Mouse (Mus musculus) MEL (cell line): Measurements from ENCODE around the gene Zfc3h1. TPM values are rescaled to one million over a fixed set of nuclear protein-coding genes. Genes with fewer than 3 reads are reported as not detected.

Source experiments
- DNase-seq: peaks from one replicate; pipeline ENCODE4 v3.0.0; 2011; ENCODE audit warnings: low read depth, low spot score
- H3K27ac ChIP-seq: 2 replicates; pipeline ENCODE4 v1.5.1; 2012; ENCODE audit warnings: low read depth, mild to moderate bottlenecking, control low read depth, low read length, moderate library complexity; ENCODE audit not compliant: control insufficient read depth
- H3K27me3 ChIP-seq, 2 experiments: fragments of 150-350 bp in 1 of 2; sonication (generic) in 1 of 2; 2 replicates each; pipeline ENCODE4 v1.6.1; 2012; ENCODE audit warnings: low read length in 2 of 2, mild to moderate bottlenecking in 2 of 2, improper control_type of control experiment in 1 of 2, moderate library complexity in 1 of 2; ENCODE audit not compliant: insufficient read depth in 2 of 2, control insufficient read depth in 1 of 2
- H3K36me3 ChIP-seq, 2 experiments: 2 replicates each; pipeline ENCODE4 v1.6.1; 2012 to 2014; ENCODE audit warnings: low read length in 2 of 2, improper control_type of control experiment in 1 of 2, inconsistent platforms in 1 of 2, mild to moderate bottlenecking in 1 of 2; ENCODE audit not compliant: insufficient read depth in 2 of 2, control insufficient read depth in 1 of 2
- H3K4me1 ChIP-seq, 2 experiments: fragments of 150-350 bp in 1 of 2; sonication (generic) in 1 of 2; 2 replicates each; pipeline ENCODE4 v1.6.1; 2012; ENCODE audit warnings: low read length in 2 of 2, improper control_type of control experiment in 1 of 2, mild to moderate bottlenecking in 1 of 2; ENCODE audit not compliant: insufficient read depth in 2 of 2, control insufficient read depth in 1 of 2
- H3K4me3 ChIP-seq, 2 experiments: fragments of 150-350 bp in 1 of 2; sonication (generic) in 1 of 2; 2 replicates each; pipeline ENCODE4 v1.5.1; 2012; ENCODE audit warnings: low read depth in 2 of 2, low read length in 2 of 2, mild to moderate bottlenecking in 2 of 2, moderate library complexity in 2 of 2, control low read depth in 1 of 2, improper control_type of control experiment in 1 of 2; ENCODE audit not compliant: control insufficient read depth in 1 of 2, insufficient read depth in 1 of 2
- H3K79me2 ChIP-seq: 2 replicates; pipeline ENCODE4 v1.6.1; 2012; ENCODE audit warnings: mild to moderate bottlenecking, low read length, moderate library complexity; ENCODE audit not compliant: control insufficient read depth, poor library complexity, insufficient read depth
- H3K9ac ChIP-seq: 2 replicates; pipeline ENCODE4 v1.6.1; 2012; ENCODE audit warnings: low read depth, mild to moderate bottlenecking, control low read depth, low read length, moderate library complexity; ENCODE audit not compliant: control insufficient read depth, poor library complexity, severe bottlenecking
- H3K9me3 ChIP-seq: fragments of 150-350 bp; sonication (generic); replicated peaks from 2 replicates; pipeline ENCODE4 v1.6.1; 2012; ENCODE audit warnings: mild to moderate bottlenecking, low read length, improper control_type of control experiment, moderate library complexity; ENCODE audit not compliant: insufficient read depth
- CTCF ChIP-seq, 3 experiments: IDR thresholded peaks in 2 of 3; conservative IDR thresholded peaks in 1 of 3; 2 replicates each; pipeline ENCODE4 v1.5.1; 2011 to 2012; ENCODE audit warnings: low read length in 3 of 3, low read depth in 2 of 3, mild to moderate bottlenecking in 2 of 3, improper control_type of control experiment in 1 of 3, inconsistent platforms in 1 of 3, mixed read lengths in 1 of 3, moderate library complexity in 1 of 3; ENCODE audit not compliant: control insufficient read depth in 1 of 3, insufficient read depth in 1 of 3, poor library complexity in 1 of 3, severe bottlenecking in 1 of 3
- ELF1 ChIP-seq: IDR thresholded peaks from 2 replicates; pipeline ENCODE4 v1.6.1; 2014; ENCODE audit warnings: low read depth, mild to moderate bottlenecking, inconsistent platforms, low read length, improper control_type of control experiment, moderate library complexity
- GATA1 ChIP-seq: IDR thresholded peaks from 2 replicates; pipeline ENCODE4 v1.6.1; 2011; ENCODE audit warnings: low read depth, low read length, improper control_type of control experiment
- HCFC1 ChIP-seq: IDR thresholded peaks from 2 replicates; pipeline ENCODE4 v1.6.1; 2012; ENCODE audit warnings: low read depth, mild to moderate bottlenecking, inconsistent platforms, low read length, improper control_type of control experiment, moderate library complexity
- KAT2A ChIP-seq: conservative IDR thresholded peaks from 2 replicates; pipeline ENCODE4 v1.6.1; 2012; ENCODE audit warnings: low read depth, low read length, improper control_type of control experiment, inconsistent platforms
- MAFK ChIP-seq: IDR thresholded peaks from 2 replicates; pipeline ENCODE4 v1.6.1; 2011; ENCODE audit warnings: low read depth, mild to moderate bottlenecking, low read length, improper control_type of control experiment, borderline replicate concordance
- MAZ ChIP-seq: IDR thresholded peaks from 2 replicates; pipeline ENCODE4 v1.6.1; 2012; ENCODE audit warnings: low read depth, mild to moderate bottlenecking, inconsistent platforms, low read length, improper control_type of control experiment
- POLR2A ChIP-seq, 2 experiments: IDR thresholded peaks; 2 replicates each; pipeline ENCODE4 v1.6.1; 2011 to 2012; ENCODE audit warnings: low read length in 2 of 2, mild to moderate bottlenecking in 2 of 2, control low read depth in 1 of 2, improper control_type of control experiment in 1 of 2, low read depth in 1 of 2, moderate library complexity in 1 of 2; ENCODE audit not compliant: control insufficient read depth in 1 of 2, insufficient read depth in 1 of 2, poor library complexity in 1 of 2
- POLR2AphosphoS2 ChIP-seq: IDR thresholded peaks from 2 replicates; pipeline ENCODE4 v1.6.1; 2011; ENCODE audit warnings: low read length, improper control_type of control experiment
- RAD21 ChIP-seq: IDR thresholded peaks from 2 replicates; pipeline ENCODE4 v1.6.1; 2011; ENCODE audit warnings: mild to moderate bottlenecking, low read depth, low read length, improper control_type of control experiment
- SMC3 ChIP-seq: IDR thresholded peaks from 2 replicates; pipeline ENCODE4 v1.6.1; 2011; ENCODE audit warnings: low read depth, low read length, improper control_type of control experiment
- polyA plus RNA-seq, 2 experiments: library from polyadenylated mRNA; stranded (reverse) in 1 of 2; unstranded in 1 of 2; fragments of >175 nt in 1 of 2; fragments of >200 nt in 1 of 2; gene quantifications; 2 replicates each; pipeline versions ENCODE4 v1.2.1 to v1.2.4; 2012; ENCODE audit warnings: low replicate concordance in 2 of 2, low read depth in 1 of 2; ENCODE audit not compliant: insufficient read length in 2 of 2, insufficient read depth in 1 of 2, missing spikeins in 1 of 2
- total RNA-seq: library from RNA; depleted of rRNA; stranded (reverse); fragments of 300-350 nt; gene quantifications from 2 replicates; pipeline ENCODE4 v1.2.3, GENCODE M21; 2012

The Zfc3h1 gene
- total and polyA plus RNA-seq, 3 experiments: 14.4 to 28.7 TPM; not detected in 1

- DNase-seq: no peak
- no peak overlapping the region for H3K4me3 ChIP-seq
- no peaks in the 10 kb centered on the region for H3K27me3 ChIP-seq
- no peak overlapping the region for H3K9ac ChIP-seq
- peaks cover 7 to 11% of the 10 kb centered on the region in 2 experiments for H3K4me1 ChIP-seq
- peaks cover 0 to 9% of the 10 kb centered on the region in 2 experiments; a peak in 2 of 4 replicates for H3K36me3 ChIP-seq
- no peak for TF ChIP-seq POLR2A (IDR thresholded peaks at IDR 0.05; ENCODE audit: control insufficient read depth in 1 of 2, insufficient read depth in 1 of 2, low read depth in 1 of 2, low read length in 2 of 2, poor library complexity in 1 of 2)
- no peak for TF ChIP-seq HCFC1
- no peak for TF ChIP-seq GATA1
- TF ChIP-seq MAFK: no peak
- TF ChIP-seq RAD21: no peak
- no peak for TF ChIP-seq KAT2A
- no peak for TF ChIP-seq POLR2AphosphoS2
- no peaks in the 10 kb centered on the region for H3K79me2 ChIP-seq
- H3K27ac ChIP-seq: no peak overlapping the region
- no peaks in the 10 kb centered on the region for H3K9me3 ChIP-seq
These were observed 29.7 kb upstream of the Zfc3h1 start for GRCm38 (mm10) chr10:115355016-115355415.

- no peaks in the 10 kb centered on the region for H3K9me3 ChIP-seq
- H3K9ac ChIP-seq: no peak overlapping the region
- DNase-seq: no peak
- H3K4me1 ChIP-seq: peaks cover 1 to 9% of the 10 kb centered on the region in 2 experiments; a peak in 3 of 4 replicates
- H3K36me3 ChIP-seq: peaks cover 0 to 9% of the 10 kb centered on the region in 2 experiments; a peak in 2 of 4 replicates
- no peaks in the 10 kb centered on the region for H3K79me2 ChIP-seq
- H3K27ac ChIP-seq: no peak overlapping the region
- H3K27me3 ChIP-seq: no peaks in the 10 kb centered on the region
- no peak overlapping the region for H3K4me3 ChIP-seq
- TF ChIP-seq MAZ (no peak), ELF1 (no peak), SMC3 (no peak)
These were observed 28.7 kb upstream of the Zfc3h1 start for GRCm38 (mm10) chr10:115356106-115356505.

DNA sequence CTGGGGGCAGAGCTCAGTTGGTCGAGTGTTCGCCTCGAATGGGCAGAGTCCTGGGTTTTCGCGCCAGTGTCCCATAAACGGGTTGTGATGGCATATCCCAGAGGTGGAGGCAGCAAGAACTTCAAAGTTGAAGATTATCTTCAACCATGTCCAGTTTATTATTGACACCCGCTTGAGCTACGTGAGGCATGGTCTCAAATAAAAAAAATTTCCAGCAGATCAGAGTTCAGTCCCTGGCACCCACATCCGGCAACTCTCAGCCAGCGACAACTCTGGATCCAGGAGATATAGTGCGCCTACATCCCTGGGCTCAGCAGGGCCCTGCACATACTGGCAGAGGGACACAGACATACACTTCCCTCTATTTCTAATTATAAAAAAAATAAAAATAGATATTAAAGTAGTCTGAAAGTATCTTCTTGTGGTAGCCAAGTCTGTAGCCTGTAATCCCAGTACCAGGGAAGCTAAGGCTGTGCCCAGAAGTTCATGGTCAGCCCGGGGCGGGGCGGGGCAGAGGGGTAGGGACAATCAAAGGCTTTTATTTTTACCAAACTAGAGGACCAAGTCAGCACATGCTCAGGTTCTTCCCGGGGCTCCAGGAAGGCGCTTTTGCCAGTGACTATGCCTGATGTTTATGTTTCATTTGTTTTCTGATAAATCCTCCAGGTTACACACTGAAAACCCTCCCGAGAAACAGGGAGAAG is 26.4 kb upstream of the Zfc3h1 start:
- no peaks in the 10 kb centered on the region for H3K9me3 ChIP-seq
- DNase-seq: no peak
- no peaks in the 10 kb centered on the region for H3K79me2 ChIP-seq
- H3K27me3 ChIP-seq: no peaks in the 10 kb centered on the region
- H3K4me3 ChIP-seq: no peak overlapping the region
- no peak overlapping the region for H3K27ac ChIP-seq
- H3K36me3 ChIP-seq: peaks cover 0 to 1% of the 10 kb centered on the region in 2 experiments; a peak in 1 of 4 replicates
- TF ChIP-seq CTCF (IDR thresholded peaks at IDR 0.05 in 2 of 3, conservative IDR thresholded peaks at IDR 0.05 in 1 of 3; ENCODE audit: control insufficient read depth in 1 of 3, insufficient read depth in 1 of 3, low read depth in 2 of 3, low read length in 3 of 3, poor library complexity in 1 of 3, severe bottlenecking in 1 of 3): no peak
- H3K4me1 ChIP-seq: peaks cover 0 to 6% of the 10 kb centered on the region in 2 experiments; a peak in 1 of 4 replicates
- no peak overlapping the region for H3K9ac ChIP-seq
